Mouse (Mus musculus) lung, adult 2 months (tissue): ENCODE data around the gene Gsk3a.

Experiments used
- CTCF ChIP-seq: fragments of 200-500 bp; IDR thresholded peaks from 2 replicates; pipeline ENCODE4 v1.5.1; 2011; ENCODE audit warnings: mild to moderate bottlenecking, low read length, control low read depth; ENCODE audit not compliant: insufficient read depth
- POLR2A ChIP-seq: fragments of 200-500 bp; IDR thresholded peaks from 2 replicates; pipeline ENCODE4 v1.6.1; 2011; ENCODE audit warnings: low read depth, mild to moderate bottlenecking, control low read depth, low read length, borderline replicate concordance; ENCODE audit errors: extremely low read depth

DNA sequence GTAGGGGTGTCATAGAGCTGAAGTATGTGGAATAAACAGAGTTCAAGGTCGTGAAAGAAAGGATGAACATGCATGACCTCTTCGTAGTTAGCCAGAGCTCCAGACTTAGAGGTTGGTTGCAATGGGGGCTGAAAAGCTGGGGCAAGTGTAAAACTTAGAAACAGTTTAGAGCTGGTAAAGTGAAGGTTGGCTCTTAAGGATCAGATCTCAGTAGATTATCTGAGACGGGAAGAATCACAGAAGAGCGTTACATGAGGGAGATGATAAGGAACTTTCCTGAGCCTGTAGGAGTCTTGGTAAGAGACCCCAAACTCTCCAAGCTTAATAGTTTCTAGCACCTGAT is 40.3 kb upstream of the Gsk3a start:
- no peak for TF ChIP-seq CTCF
- TF ChIP-seq POLR2A, result no peak
